Mouse (Mus musculus) thymus, adult 2 months (tissue): ENCODE measurements around the gene Klhdc2. TPM values are rescaled to one million over a fixed set of nuclear protein-coding genes. Genes with fewer than 3 reads are reported as not detected.

Source experiments
- DNase-seq: peaks from one replicate; pipeline ENCODE4 v3.0.0; 2021
- H3K27ac ChIP-seq: fragments of 200-500 bp; 2 replicates; pipeline ENCODE4 v1.5.1; 2012; ENCODE audit warnings: low read length, control low read depth; ENCODE audit not compliant: control insufficient read depth, insufficient read depth
- H3K27me3 ChIP-seq: fragments of 200-500 bp; 2 replicates; pipeline ENCODE4 v1.6.1; 2012; ENCODE audit warnings: mild to moderate bottlenecking, low read length, moderate library complexity, mixed read lengths; ENCODE audit not compliant: control insufficient read depth, insufficient read depth
- H3K36me3 ChIP-seq: fragments of 200-500 bp; 2 replicates; pipeline ENCODE4 v1.6.1; 2012; ENCODE audit warnings: mild to moderate bottlenecking, low read length, moderate library complexity; ENCODE audit not compliant: control insufficient read depth, insufficient read depth
- H3K4me1 ChIP-seq: fragments of 200-500 bp; replicated peaks from 2 replicates; pipeline ENCODE4 v1.6.1; 2012; ENCODE audit warnings: low read length; ENCODE audit not compliant: control insufficient read depth, insufficient read depth
- H3K4me3 ChIP-seq: fragments of 200-500 bp; 2 replicates; pipeline ENCODE4 v1.5.1; 2012; ENCODE audit warnings: mild to moderate bottlenecking, low read length, control low read depth, moderate library complexity; ENCODE audit not compliant: control insufficient read depth, insufficient read depth
- CTCF ChIP-seq: fragments of 200-500 bp; IDR thresholded peaks from 2 replicates; pipeline ENCODE4 v1.5.1; 2012; ENCODE audit warnings: mild to moderate bottlenecking, control low read depth, low read length, moderate library complexity, borderline replicate concordance; ENCODE audit not compliant: control insufficient read depth, poor library complexity, insufficient read depth; ENCODE audit errors: extremely low read depth
- POLR2A ChIP-seq: fragments of 200-500 bp; IDR thresholded peaks from 2 replicates; pipeline ENCODE4 v1.6.1; 2012; ENCODE audit warnings: mild to moderate bottlenecking, low read length, control low read depth, moderate library complexity; ENCODE audit not compliant: control insufficient read depth, poor library complexity, insufficient read depth; ENCODE audit errors: extremely low read depth
- WGBS: fragments of 180-500 bp; shearing (Covaris S2); methylation state at CpG from one replicate; pipeline ENCODE4 v1.1.7; 2018; 5-methylcytosine and 5-hydroxymethylcytosine counted together
- polyA plus RNA-seq: library from polyadenylated mRNA; depleted of rRNA; stranded (reverse); fragments of >200 nt; gene quantifications from 2 replicates; pipeline ENCODE4 v1.2.3, GENCODE M21; 2012

Klhdc2 gene
- polyA plus RNA-seq, 1 experiment, result 20.0 TPM

GRCm38 (mm10) chr12:69297411-69298150 lies 1.1 kb downstream of the Klhdc2 start:
- peaks cover 7% of the 10 kb centered on the region for H3K4me1 ChIP-seq
- H3K27ac ChIP-seq, result no peak overlapping the region
- WGBS, result 41% methylated on average over 20 of the region's 20 CpGs
- H3K36me3 ChIP-seq, result no peaks in the 10 kb centered on the region
- no peak for TF ChIP-seq POLR2A
- TF ChIP-seq CTCF, result no peak
- DNase-seq, result no peak
- H3K27me3 ChIP-seq, result no peaks in the 10 kb centered on the region
- H3K4me3 ChIP-seq, result peak overlapping the region; percentile 68

- TF ChIP-seq POLR2A (no peak), CTCF (no peak)
- H3K27me3 ChIP-seq, result no peaks in the 10 kb centered on the region
- H3K27ac ChIP-seq, result no peak overlapping the region
- no peaks in the 10 kb centered on the region for H3K36me3 ChIP-seq
- DNase-seq, result no peak
- no peak overlapping the region for H3K4me3 ChIP-seq
- WGBS, result 96% methylated on average over 4 of the region's 4 CpGs
- H3K4me1 ChIP-seq, result peaks cover 7% of the 10 kb centered on the region
Measured at GRCm38 (mm10) chr12:69298281-69298680, 1.8 kb downstream of the Klhdc2 start.

- H3K36me3 ChIP-seq, result no peaks in the 10 kb centered on the region
- WGBS, result 95% methylated on average over 12 of the region's 12 CpGs
- TF ChIP-seq POLR2A (no peak), CTCF (no peak)
- H3K27ac ChIP-seq, result no peak overlapping the region
- no peak overlapping the region for H3K4me3 ChIP-seq
- H3K27me3 ChIP-seq, result no peaks in the 10 kb centered on the region
- DNase-seq, result no peak
- H3K4me1 ChIP-seq, result peaks cover 7% of the 10 kb centered on the region
Measured at GRCm38 (mm10) chr12:69299231-69299630, 2.8 kb downstream of the Klhdc2 start.

- TF ChIP-seq CTCF (no peak), POLR2A (no peak)
- Histone ChIP-seq H3K4me3 (no peak overlapping the region), H3K27me3 (no peaks in the 10 kb centered on the region), H3K27ac (no peak overlapping the region), H3K4me1 (peaks cover 7% of the 10 kb centered on the region), H3K36me3 (no peaks in the 10 kb centered on the region)
- DNase-seq, result no peak
- 98% methylated on average over 3 of the region's 3 CpGs for WGBS
Measured at GRCm38 (mm10) chr12:69299831-69300230, 3.4 kb downstream of the Klhdc2 start.

- WGBS, result 97% methylated on average over 2 of the region's 2 CpGs
- H3K36me3 ChIP-seq, result no peaks in the 10 kb centered on the region
Measured at GRCm38 (mm10) chr12:69300391-69300790, 3.9 kb downstream of the Klhdc2 start.

GRCm38 (mm10) chr12:69302171-69302570 lies 5.7 kb downstream of the Klhdc2 start:
- H3K27me3 ChIP-seq, result no peaks in the 10 kb centered on the region
- 97% methylated on average over 12 of the region's 12 CpGs for WGBS
- no peak for TF ChIP-seq CTCF
- TF ChIP-seq POLR2A, result no peak
- 0 out of 2 replicates have a peak, but pooled peaks cover 4% of the 10 kb centered on the region for H3K36me3 ChIP-seq
- no peak for DNase-seq
- no peaks in the 10 kb centered on the region for H3K4me1 ChIP-seq
- H3K4me3 ChIP-seq, result no peak overlapping the region
- H3K27ac ChIP-seq, result no peak overlapping the region

More at GRCm38 (mm10) chr12:69300391-69300790, 3.9 kb downstream of the Klhdc2 start:
- TF ChIP-seq POLR2A (no peak), CTCF (no peak)
- Histone ChIP-seq H3K27ac (no peak overlapping the region), H3K4me3 (no peak overlapping the region), H3K27me3 (no peaks in the 10 kb centered on the region), H3K4me1 (peaks cover 7% of the 10 kb centered on the region)
- DNase-seq, result no peak
